Mouse (Mus musculus): ENCODE results near the gene Nfkbil1. TPM values are rescaled to one million over a fixed set of nuclear protein-coding genes. Genes with fewer than 3 reads are reported as not detected.

Gene Nfkbil1
- polyA plus RNA-seq, 1 experiment, result 16.9 TPM

DNA sequence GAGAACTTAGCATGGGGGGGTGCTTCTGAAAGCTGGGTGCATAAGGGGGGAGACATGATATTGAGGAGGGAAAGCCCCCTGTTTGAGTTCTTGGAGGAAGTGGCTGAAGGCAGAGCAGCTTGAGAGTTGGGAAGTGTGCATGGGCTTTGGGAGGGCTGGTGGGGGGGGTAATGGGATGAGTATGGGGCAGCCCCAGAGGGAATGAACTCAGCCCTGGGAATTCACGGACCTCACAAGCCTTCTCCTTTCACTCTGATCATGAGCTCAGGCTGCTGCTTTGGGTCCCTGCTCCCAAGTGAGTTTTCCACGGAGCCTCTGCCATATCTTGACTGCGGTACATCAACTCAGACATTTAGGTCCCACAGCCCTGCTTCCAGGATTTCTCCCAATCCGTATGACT, 33.1 kb downstream of the Nfkbil1 start:
- no peak for DNase-seq (ENCODE audit: low read depth in 1 of 2, low spot score in 2 of 2)
- peak overlapping the region; percentile 69; the same call in 1 of the 2 replicates for H3K27ac ChIP-seq (ENCODE audit: insufficient read depth, low read length)
- H3K4me1 ChIP-seq (ENCODE audit: control insufficient read depth, insufficient read depth, insufficient read length), result peaks cover 24% of the 10 kb centered on the region
- peak overlapping the region; percentile 25; the same call in 1 of the 2 replicates for H3K4me3 ChIP-seq (ENCODE audit: extremely low read depth, insufficient read depth, insufficient read length)
- H3K36me3 ChIP-seq (ENCODE audit: control insufficient read depth, insufficient read depth, low read length), result peaks cover 3% of the 10 kb centered on the region; the same call in 1 of the 2 replicates
- TF ChIP-seq CTCF (IDR thresholded peaks at IDR 0.05; ENCODE audit: extremely low read depth, insufficient read depth, insufficient read length, insufficient replicate concordance), result no peak
- TF ChIP-seq POLR2A (IDR thresholded peaks at IDR 0.05; ENCODE audit: low read depth, low read length), result no peak
- 88% methylated on average over 4 of the region's 4 CpGs for WGBS
- no peaks in the 10 kb centered on the region for H3K27me3 ChIP-seq (ENCODE audit: control insufficient read depth, insufficient read depth, low read length)

- peak within 1 kb of the TSS; percentile 69 for H3K27ac ChIP-seq (ENCODE audit: insufficient read depth, low read length)
- H3K27me3 ChIP-seq (ENCODE audit: control insufficient read depth, insufficient read depth, low read length), result no peaks in the 10 kb centered on the region
- H3K36me3 ChIP-seq (ENCODE audit: control insufficient read depth, insufficient read depth, low read length), result peaks cover 3% of the 10 kb centered on the region; the same call in 1 of the 2 replicates
- peaks cover 24% of the 10 kb centered on the region for H3K4me1 ChIP-seq (ENCODE audit: control insufficient read depth, insufficient read depth, insufficient read length)
- TF ChIP-seq POLR2A (IDR thresholded peaks at IDR 0.05; ENCODE audit: low read depth, low read length) (peak; percentile 93), CTCF (IDR thresholded peaks at IDR 0.05; ENCODE audit: extremely low read depth, insufficient read depth, insufficient read length, insufficient replicate concordance) (no peak)
- 4% methylated on average over 13 of the region's 13 CpGs for WGBS
- DNase-seq (ENCODE audit: low read depth in 1 of 2, low spot score in 2 of 2), result peak in 1 of 2 experiments; percentile 73
- H3K4me3 ChIP-seq (ENCODE audit: extremely low read depth, insufficient read depth, insufficient read length), result peak within 1 kb of the TSS; percentile 63
These were observed 33.8 kb downstream of the Nfkbil1 start, which contains the start of gene Tnf for GRCm38 (mm10) chr17:35201787-35202186. TSS of gene Tnf (minus strand) at chr17:35202007.

DNA sequence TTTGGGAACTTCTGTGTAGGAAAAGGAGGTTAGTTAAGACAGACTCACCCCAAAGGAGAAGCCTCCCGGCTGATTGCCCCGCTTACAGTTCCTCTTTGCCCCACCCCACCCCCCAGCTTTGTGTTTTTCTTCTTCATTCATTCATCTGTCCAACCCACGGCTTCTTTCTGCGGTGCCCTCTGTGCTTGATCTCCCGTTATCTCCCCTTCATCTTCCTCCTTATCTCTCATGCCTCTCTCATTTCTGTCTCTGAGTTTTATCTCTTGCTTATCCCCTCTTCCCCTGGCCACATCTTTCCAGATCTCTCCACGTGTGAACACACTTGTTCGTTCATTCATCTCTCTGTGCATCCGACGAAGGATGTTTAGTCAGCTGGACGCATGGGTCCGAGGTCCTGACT, 34.5 kb downstream of the Nfkbil1 start:
- peaks cover 26% of the 10 kb centered on the region for H3K4me1 ChIP-seq (ENCODE audit: control insufficient read depth, insufficient read depth, insufficient read length)
- no peaks in the 10 kb centered on the region for H3K27me3 ChIP-seq (ENCODE audit: control insufficient read depth, insufficient read depth, low read length)
- 6% methylated on average over 11 of the region's 11 CpGs for WGBS
- peak overlapping the region; percentile 63 for H3K4me3 ChIP-seq (ENCODE audit: extremely low read depth, insufficient read depth, insufficient read length)
- DNase-seq (ENCODE audit: low read depth in 1 of 2, low spot score in 2 of 2), result peak in 1 of 2 experiments; percentile 50
- no peak for TF ChIP-seq CTCF (IDR thresholded peaks at IDR 0.05; ENCODE audit: extremely low read depth, insufficient read depth, insufficient read length, insufficient replicate concordance)
- TF ChIP-seq POLR2A (IDR thresholded peaks at IDR 0.05; ENCODE audit: low read depth, low read length), result no peak
- peaks cover 5% of the 10 kb centered on the region for H3K36me3 ChIP-seq (ENCODE audit: control insufficient read depth, insufficient read depth, low read length)
- peak overlapping the region; percentile 69 for H3K27ac ChIP-seq (ENCODE audit: insufficient read depth, low read length)

DNA sequence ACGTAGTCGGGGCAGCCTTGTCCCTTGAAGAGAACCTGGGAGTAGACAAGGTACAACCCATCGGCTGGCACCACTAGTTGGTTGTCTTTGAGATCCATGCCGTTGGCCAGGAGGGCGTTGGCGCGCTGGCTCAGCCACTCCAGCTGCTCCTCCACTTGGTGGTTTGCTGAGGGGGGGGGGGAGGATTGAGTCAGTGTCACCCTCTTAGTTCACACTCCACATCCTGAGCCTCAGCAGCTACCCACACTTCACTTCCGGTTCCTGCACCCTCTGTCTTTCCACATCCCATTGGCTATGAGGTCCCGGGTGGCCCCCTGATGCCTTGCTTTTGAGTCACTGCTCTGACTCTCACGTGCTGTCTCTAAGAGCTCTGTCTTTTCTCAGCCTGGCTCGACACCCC, 35.2 kb downstream of the Nfkbil1 start:
- H3K27ac ChIP-seq (ENCODE audit: insufficient read depth, low read length), result peak overlapping the region; percentile 69
- peak overlapping the region; percentile 63 for H3K4me3 ChIP-seq (ENCODE audit: extremely low read depth, insufficient read depth, insufficient read length)
- H3K4me1 ChIP-seq (ENCODE audit: control insufficient read depth, insufficient read depth, insufficient read length), result peaks cover 26% of the 10 kb centered on the region
- DNase-seq (ENCODE audit: low read depth in 1 of 2, low spot score in 2 of 2), result peak; percentile 68 to 75
- peaks cover 11% of the 10 kb centered on the region for H3K36me3 ChIP-seq (ENCODE audit: control insufficient read depth, insufficient read depth, low read length)
- no peaks in the 10 kb centered on the region for H3K27me3 ChIP-seq (ENCODE audit: control insufficient read depth, insufficient read depth, low read length)
- TF ChIP-seq CTCF (IDR thresholded peaks at IDR 0.05; ENCODE audit: extremely low read depth, insufficient read depth, insufficient read length, insufficient replicate concordance) (no peak), POLR2A (IDR thresholded peaks at IDR 0.05; ENCODE audit: low read depth, low read length) (no peak)
- 8% methylated on average over 11 of the region's 11 CpGs for WGBS

GRCm38 (mm10) chr17:35198946-35199345, 36.6 kb downstream of the Nfkbil1 start:
- peaks cover 22% of the 10 kb centered on the region for H3K4me1 ChIP-seq (ENCODE audit: control insufficient read depth, insufficient read depth, insufficient read length)

GRCm38 (mm10) chr17:35198029-35198428, 37.6 kb downstream of the Nfkbil1 start:
- Histone ChIP-seq H3K4me1 (ENCODE audit: control insufficient read depth, insufficient read depth, insufficient read length) (peaks cover 26% of the 10 kb centered on the region), H3K27me3 (ENCODE audit: control insufficient read depth, insufficient read depth, low read length) (no peaks in the 10 kb centered on the region), H3K27ac (ENCODE audit: insufficient read depth, low read length) (no peak overlapping the region), H3K4me3 (ENCODE audit: extremely low read depth, insufficient read depth, insufficient read length) (no peak overlapping the region), H3K36me3 (ENCODE audit: control insufficient read depth, insufficient read depth, low read length) (peaks cover 15% of the 10 kb centered on the region)
- no peak for TF ChIP-seq CTCF (IDR thresholded peaks at IDR 0.05; ENCODE audit: extremely low read depth, insufficient read depth, insufficient read length, insufficient replicate concordance)
- TF ChIP-seq POLR2A (IDR thresholded peaks at IDR 0.05; ENCODE audit: low read depth, low read length), result no peak
- no peak for DNase-seq (ENCODE audit: low read depth in 1 of 2, low spot score in 2 of 2)
- 76% methylated on average over 7 of the region's 7 CpGs for WGBS

More at GRCm38 (mm10) chr17:35198946-35199345, 36.6 kb downstream of the Nfkbil1 start:
- H3K36me3 ChIP-seq (ENCODE audit: control insufficient read depth, insufficient read depth, low read length), result peaks cover 15% of the 10 kb centered on the region
- TF ChIP-seq CTCF (IDR thresholded peaks at IDR 0.05; ENCODE audit: extremely low read depth, insufficient read depth, insufficient read length, insufficient replicate concordance) (no peak), POLR2A (IDR thresholded peaks at IDR 0.05; ENCODE audit: low read depth, low read length) (no peak)
- no peaks in the 10 kb centered on the region for H3K27me3 ChIP-seq (ENCODE audit: control insufficient read depth, insufficient read depth, low read length)
- no peak for DNase-seq (ENCODE audit: low read depth in 1 of 2, low spot score in 2 of 2)
- no peak overlapping the region for H3K27ac ChIP-seq (ENCODE audit: insufficient read depth, low read length)
- WGBS, result 86% methylated on average over 8 of the region's 8 CpGs
- H3K4me3 ChIP-seq (ENCODE audit: extremely low read depth, insufficient read depth, insufficient read length), result no peak overlapping the region

DNA sequence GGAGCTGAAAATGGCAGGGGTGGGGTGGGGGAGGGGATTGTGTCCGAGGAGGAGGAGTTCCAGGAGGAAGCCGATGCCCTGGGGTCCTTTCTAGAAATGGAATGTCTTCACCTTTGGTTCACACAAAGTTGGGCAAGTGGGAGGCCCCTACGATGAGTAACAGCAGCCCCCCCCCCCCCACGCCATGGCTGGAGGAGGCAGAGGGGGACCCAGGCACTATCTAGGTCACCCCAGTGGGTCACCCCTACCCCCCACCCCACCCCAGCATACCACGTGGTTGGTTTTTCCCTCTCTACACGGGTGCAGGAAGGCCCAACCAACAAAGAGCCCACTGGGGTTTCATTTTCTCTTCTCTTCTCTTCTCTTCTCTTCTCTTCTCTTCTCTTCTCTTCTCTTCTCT, 38.5 kb downstream of the Nfkbil1 start:
- peaks cover 22% of the 10 kb centered on the region; the same call in 1 of the 2 replicates for H3K4me1 ChIP-seq (ENCODE audit: control insufficient read depth, insufficient read depth, insufficient read length)
- 13% methylated on average over 6 of the region's 6 CpGs for WGBS
- no peaks in the 10 kb centered on the region for H3K27me3 ChIP-seq (ENCODE audit: control insufficient read depth, insufficient read depth, low read length)
- TF ChIP-seq CTCF (IDR thresholded peaks at IDR 0.05; ENCODE audit: extremely low read depth, insufficient read depth, insufficient read length, insufficient replicate concordance) (no peak), POLR2A (IDR thresholded peaks at IDR 0.05; ENCODE audit: low read depth, low read length) (no peak)
- no peak for DNase-seq (ENCODE audit: low read depth in 1 of 2, low spot score in 2 of 2)
- H3K4me3 ChIP-seq (ENCODE audit: extremely low read depth, insufficient read depth, insufficient read length), result peak overlapping the region; percentile 37; the same call in 1 of the 2 replicates
- H3K36me3 ChIP-seq (ENCODE audit: control insufficient read depth, insufficient read depth, low read length), result peaks cover 15% of the 10 kb centered on the region
- peak overlapping the region; percentile 29; the same call in 1 of the 2 replicates for H3K27ac ChIP-seq (ENCODE audit: insufficient read depth, low read length)

Data from spleen, adult 2 months (tissue).